Mouse (Mus musculus) layer of hippocampus, adult 18-20 months (tissue): Measurements from ENCODE around the gene Pdp2. TPM values are rescaled to one million over a fixed set of nuclear protein-coding genes. Genes with fewer than 3 reads are reported as not detected.
"Not testable (repeated sequence)": the region's sequence is repeated elsewhere in the genome, so short reads cannot be mapped to it uniquely, and the experiment has no call there.

Experiments
- DNase-seq, 2 experiments: peaks; one replicate each; pipeline ENCODE4 v3.0.0; 2022; ENCODE audit warnings: low spot score in 2 of 2
- total RNA-seq, 2 experiments: library from RNA; stranded (reverse); gene quantifications; 2 replicates each; pipeline ENCODE4 v1.2.3; 2021

Gene Pdp2
- total RNA-seq, 2 experiments from 2014 or later: 7.1 to 8.4 TPM

DNA sequence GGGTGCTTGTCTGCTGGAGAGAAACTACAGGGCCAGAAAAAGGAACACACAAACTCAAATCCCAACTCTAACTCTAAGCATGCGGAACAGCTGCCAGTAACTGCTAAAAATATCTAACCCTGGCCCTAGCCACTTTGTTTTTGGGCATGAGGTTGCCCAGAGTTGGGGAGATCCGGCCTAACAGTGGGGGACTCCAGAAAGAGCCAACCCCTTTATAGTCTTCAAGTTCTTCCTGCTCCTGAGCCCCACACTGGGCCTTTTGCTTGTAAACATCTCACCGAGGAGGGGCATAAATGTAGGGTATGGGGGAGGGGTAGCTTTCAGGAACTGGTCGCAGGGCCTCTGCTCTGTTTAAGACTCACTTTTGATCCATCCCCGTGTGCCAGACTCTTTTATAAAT, 40.7 kb downstream of the Pdp2 start:
- no peak for DNase-seq

DNA sequence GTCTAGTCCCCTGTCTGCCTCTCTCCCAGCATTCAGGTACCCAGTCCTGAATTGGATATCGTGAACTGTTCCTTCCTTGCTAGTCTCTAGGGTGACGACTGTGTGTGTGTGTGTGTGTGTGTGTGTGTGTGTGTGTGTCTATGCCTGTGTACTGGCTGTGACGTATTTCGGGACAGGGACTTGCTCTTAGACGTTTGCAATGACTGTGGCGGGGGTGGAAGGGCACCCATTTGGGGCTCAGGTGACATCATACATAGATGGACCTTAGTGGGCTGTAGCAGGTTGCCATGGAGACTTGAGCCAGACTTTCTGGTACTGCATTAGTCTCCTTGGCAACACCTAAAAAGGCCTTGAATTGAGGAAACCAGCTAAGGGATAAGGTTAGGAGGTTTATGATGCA, 41.2 kb downstream of the Pdp2 start:
- peak in 1 of 2 experiments; percentile 32 for DNase-seq

DNA sequence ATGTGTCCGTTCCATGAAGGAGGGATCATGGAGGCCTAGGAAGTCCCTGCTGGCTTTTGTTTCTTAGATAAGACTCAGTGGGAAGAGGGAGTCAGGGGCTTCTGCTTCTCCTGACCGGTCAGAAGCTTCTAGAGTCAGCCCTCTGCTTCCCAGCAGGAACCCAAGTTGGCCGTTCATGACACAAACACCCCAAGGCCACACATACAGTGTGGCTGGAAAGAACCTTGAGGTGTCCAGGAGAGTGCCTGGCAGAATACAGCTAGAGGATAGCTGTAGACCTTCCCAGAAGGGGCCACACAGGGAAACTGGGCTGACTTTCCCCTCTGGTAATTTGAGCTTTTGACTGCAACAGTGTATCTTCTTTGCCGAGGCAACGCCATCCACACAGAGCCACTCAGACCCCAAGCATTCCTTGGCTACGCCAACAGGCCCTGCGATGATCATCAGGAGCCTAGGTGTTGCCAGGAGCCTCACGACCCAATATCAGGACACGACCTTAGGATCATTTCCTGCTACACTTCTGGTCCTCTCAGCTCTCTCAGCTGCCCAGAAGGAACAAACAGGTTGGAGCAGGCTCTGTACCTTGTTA, 42.0 kb downstream of the Pdp2 start:
- no peak for DNase-seq

DNA sequence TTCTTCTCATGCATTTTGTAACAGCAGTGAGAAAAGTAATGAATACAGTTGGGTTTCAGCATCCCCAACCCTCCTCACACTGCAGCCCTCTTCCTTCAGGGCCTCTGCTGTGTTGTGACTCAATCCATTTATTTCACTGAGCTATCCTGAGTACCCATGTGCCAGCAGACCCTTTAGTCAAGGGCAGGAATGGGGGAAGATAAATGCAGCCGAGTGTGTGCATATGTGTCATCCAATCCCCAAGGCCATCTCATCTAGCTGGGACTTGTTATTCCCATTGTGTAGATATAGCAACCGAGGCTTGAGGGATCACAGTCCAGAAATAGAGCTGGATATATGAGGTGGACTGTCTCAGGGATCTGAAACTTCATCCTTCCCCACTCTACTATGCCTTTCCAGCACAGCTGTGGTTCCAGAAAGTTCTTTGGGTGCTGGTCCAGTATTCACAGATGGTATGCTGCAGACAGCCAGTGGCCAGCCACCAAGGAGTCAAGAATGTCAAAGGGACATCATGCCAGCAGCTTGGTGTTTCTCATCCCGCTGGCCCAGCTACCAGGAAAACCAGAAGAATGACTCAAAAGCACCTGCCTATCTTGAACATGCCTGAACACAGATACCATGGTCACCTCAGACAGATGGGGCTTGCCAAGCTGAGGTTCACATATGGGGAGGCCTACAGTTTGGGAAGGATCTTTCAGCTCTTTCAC, 43.9 kb downstream of the Pdp2 start:
- no peak for DNase-seq

DNA sequence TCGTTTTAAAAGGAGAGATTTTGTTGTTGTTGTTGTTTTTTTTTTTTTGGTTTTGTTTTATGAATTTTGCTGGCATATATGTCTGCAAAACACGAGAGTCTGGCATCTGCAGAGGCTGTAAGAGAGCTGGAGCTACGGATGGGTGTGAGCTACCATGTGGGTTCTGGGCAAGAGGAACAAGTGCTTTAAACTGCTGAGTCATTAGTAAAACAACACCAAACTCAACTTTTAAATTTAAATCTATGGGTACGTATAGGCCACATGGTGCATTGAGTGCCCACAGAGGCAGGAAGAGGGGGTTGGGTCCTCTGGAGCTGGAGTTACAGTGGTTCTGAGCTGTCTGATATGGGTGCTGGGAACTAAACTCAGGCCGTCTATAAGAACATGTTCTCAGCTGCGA, 46.8 kb downstream of the Pdp2 start:
- no peak for DNase-seq

DNA sequence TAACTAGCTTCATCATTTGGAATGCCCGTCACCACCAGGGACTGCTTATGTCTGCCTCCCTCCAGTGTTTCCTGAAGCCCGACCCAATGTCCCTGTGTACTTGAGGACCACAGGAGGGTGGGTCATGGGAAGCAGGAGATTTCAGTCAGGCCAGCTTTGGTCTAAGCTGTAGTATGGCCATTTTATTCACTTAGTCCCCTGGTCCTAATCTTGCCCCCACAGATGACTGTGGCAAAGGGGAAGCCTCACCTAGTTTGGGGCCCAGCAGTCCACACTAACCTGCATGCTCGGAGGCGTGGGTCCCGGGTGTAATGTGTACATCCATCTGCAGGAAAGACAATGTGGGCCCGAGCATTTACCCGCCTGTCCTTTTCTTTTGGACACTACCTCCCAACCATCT, 49.0 kb downstream of the Pdp2 start:
- no peak for DNase-seq

DNA sequence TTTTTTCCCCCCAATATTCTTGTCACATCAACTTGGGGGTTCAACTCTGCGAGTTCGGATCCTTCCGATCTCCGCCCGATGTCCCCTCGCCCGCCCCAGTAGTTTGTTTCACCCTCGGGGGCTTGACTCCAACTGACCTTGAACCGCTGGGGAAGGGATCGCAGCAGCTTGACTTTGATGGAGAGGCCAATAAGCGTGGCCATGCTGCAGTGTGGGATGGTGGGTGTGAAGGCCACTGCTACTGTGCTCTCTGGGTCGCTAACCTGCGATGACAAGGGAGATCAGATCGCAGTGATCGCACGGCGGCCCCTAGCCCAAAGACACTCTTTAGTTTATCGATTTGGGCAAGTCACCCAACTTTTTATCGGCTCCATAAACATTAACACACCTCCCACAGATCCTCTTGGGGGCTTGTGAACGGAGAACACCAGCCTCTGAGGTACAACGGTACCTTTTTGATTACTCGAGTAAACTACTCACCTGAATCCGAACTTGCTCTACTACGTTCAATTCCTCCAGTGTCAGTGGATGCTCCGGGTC, 49.6 kb downstream of the Pdp2 start:
- DNase-seq: no peak

DNA sequence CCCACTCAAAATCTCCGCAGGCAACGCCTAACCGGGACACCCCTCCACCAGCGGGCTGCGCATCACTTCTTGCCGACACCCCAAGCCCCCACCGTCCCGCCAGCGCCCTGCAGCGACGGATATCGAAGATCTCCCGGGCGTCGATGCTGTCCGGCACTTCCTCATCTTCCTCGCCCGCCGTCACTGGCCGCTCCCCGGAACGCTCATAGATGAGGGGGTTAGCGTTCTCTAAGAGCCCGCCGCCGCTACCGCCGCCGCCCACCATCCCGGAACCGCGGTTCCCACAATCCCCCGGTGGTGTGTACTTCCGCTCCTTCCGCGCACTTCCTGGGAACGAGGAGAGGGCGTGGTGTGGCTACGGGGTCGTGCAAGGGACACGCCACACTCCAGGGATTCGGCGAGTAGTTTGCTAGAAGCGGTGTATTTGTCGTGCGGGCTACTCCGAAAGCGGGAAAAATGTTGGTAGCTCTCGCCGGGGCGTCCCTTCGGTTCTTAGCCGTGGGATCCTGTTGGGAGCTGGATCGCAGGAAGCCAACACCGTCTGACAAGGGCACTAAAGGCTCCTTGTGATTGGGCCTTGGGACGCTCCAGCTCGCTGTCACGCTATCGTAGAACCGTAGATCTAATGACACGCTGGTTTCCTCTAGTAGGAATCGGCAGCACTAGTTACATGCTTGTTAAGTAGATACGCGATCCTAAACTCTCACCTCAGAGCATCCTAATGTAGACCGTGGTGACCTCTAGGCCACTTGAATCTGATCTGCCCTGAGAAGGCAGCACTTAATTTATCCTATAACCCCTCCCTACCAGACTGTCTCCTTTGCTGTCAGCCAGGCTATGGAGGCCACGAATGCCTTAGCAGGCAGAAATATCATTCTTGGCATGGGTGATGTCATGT, 50.4 kb downstream of the Pdp2 start, which contains the start of gene Ciao2b:
Ciao2b (minus strand) TSS at position 540 of the 898 bp plus-strand sequence.
- peak; percentile 85 to 94 for DNase-seq

DNA sequence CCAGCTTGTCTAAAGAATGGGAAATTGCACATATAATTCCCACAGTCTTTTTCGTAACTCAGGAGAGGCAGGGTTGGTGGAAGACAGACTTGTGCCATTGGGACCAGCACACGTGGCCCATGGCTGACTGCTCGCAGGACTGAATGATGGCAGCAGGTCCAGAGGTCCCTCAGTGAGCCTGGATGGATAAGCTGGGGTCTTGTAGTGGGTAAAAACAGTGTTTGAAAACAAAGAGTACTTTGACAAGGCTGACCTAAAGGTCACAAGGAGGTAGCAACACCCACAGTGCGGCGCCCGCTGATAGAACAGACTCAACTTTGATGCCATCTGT, 51.0 kb downstream of the Pdp2 start:
- DNase-seq: no peak

DNA sequence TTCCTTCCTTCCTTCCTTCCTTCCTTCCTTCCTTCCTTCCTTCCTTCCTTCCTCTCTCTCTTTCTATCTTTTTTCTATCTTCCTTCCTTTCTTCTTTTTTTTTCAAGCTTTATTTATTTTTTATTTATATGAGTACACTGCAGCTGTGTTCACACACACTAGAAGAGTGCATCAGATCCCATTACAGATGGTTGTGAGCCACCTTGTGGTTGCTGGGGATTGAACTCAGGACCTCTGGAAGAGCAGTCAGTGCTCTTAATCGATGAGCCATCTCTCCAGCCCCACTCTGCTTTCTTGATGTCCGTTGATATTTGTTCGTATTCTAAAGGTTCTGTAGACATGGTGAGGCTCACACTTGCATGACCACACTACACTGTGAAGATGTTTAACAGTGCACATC, 52.9 kb downstream of the Pdp2 start:
- not testable (repeated sequence) for DNase-seq

Other genes with a start within 250 kb of the Pdp2 start
- 10 to 100 TPM; 63.3 to 73.1 TPM for gene Cmtm4, start 195.6 kb upstream of the Pdp2 start, total RNA-seq
- 100 to 1,000 TPM; 258 to 289 TPM for gene Dync1li2, start 148.4 kb upstream of the Pdp2 start, total RNA-seq
- gene Terb1, start 81.5 kb upstream of the Pdp2 start, total RNA-seq: under 1 TPM; 0.66 to 0.74 TPM
- 10 to 100 TPM; 43.6 to 45.7 TPM for gene Nae1, start 56.8 kb upstream of the Pdp2 start, total RNA-seq
- 10 to 100 TPM; 13.7 to 18.2 TPM for gene Car7, start 56.8 kb upstream of the Pdp2 start, total RNA-seq
- not detected for gene Cdh16, start 32.9 kb downstream of the Pdp2 start, total RNA-seq
- gene Rrad, start 39.9 kb downstream of the Pdp2 start, total RNA-seq: 1 to 10 TPM in 1 of 2 experiments, under 1 TPM in 1; 0.89 to 2.0 TPM
- 10 to 100 TPM; 24.6 to 31.6 TPM for gene Ciao2b, start 50.5 kb downstream of the Pdp2 start, total RNA-seq
- gene Ces2a, start 142.6 kb downstream of the Pdp2 start, total RNA-seq: not detected
- gene Ces2b, start 240.1 kb downstream of the Pdp2 start, total RNA-seq: not detected